Mouse (Mus musculus): ENCODE data around the gene Gapvd1. TPM values are rescaled to one million over a fixed set of nuclear protein-coding genes. Genes with fewer than 3 reads are reported as not detected.

Gapvd1 gene
- polyA plus RNA-seq, 1 experiment from 2014 or later = 100 TPM

- no peak for DNase-seq (ENCODE audit: low spot score)
- peak overlapping the region; percentile 75 for H3K4me2 ChIP-seq (ENCODE audit: low read length)
- peaks cover 63% of the 10 kb centered on the region for H3K36me3 ChIP-seq (ENCODE audit: control insufficient read depth, insufficient read depth, low read length)
- no peak overlapping the region for H3K9ac ChIP-seq (ENCODE audit: low read length)
- no peaks in the 10 kb centered on the region for H3K27me3 ChIP-seq (replicated peaks; ENCODE audit: control insufficient read depth, insufficient read depth, low read length)
- H3K27ac ChIP-seq (ENCODE audit: low read depth, low read length) = no peak overlapping the region
- H3K4me1 ChIP-seq (ENCODE audit: control insufficient read depth, insufficient read depth, low read length) = peaks cover 48% of the 10 kb centered on the region
- 0 out of 2 replicates have a peak overlapping the region, but pooled peaks have one; percentile 87 for H3K4me3 ChIP-seq (ENCODE audit: low read depth, low read length)
- H3K9me3 ChIP-seq (replicated peaks; ENCODE audit: control insufficient read depth, low read length) = no peaks in the 10 kb centered on the region
- WGBS = 96% methylated on average over 6 of the region's 6 CpGs
- ATAC-seq = no peak
Measured at GRCm38 (mm10) chr2:34774493-34774892, 19.5 kb upstream of the Gapvd1 start.

- WGBS = 92% methylated on average over 4 of the region's 4 CpGs
- H3K27ac ChIP-seq (ENCODE audit: low read depth, low read length) = no peak overlapping the region
- no peak overlapping the region for H3K9ac ChIP-seq (ENCODE audit: low read length)
Measured at GRCm38 (mm10) chr2:34773673-34774072, 18.6 kb upstream of the Gapvd1 start.

GRCm38 (mm10) chr2:34772252-34773235 is 17.5 kb upstream of the Gapvd1 start:
- Histone ChIP-seq H3K4me2 (ENCODE audit: low read length) (peak overlapping the region; percentile 75), H3K36me3 (ENCODE audit: control insufficient read depth, insufficient read depth, low read length) (peaks cover 45% of the 10 kb centered on the region), H3K27ac (ENCODE audit: low read depth, low read length) (peak overlapping the region; percentile 86), H3K4me1 (ENCODE audit: control insufficient read depth, insufficient read depth, low read length) (peaks cover 47% of the 10 kb centered on the region), H3K9ac (ENCODE audit: low read length) (peak overlapping the region; percentile 96), H3K9me3 (replicated peaks; ENCODE audit: control insufficient read depth, low read length) (no peaks in the 10 kb centered on the region), H3K27me3 (replicated peaks; ENCODE audit: control insufficient read depth, insufficient read depth, low read length) (no peaks in the 10 kb centered on the region), H3K4me3 (ENCODE audit: low read depth, low read length) (peak overlapping the region; percentile 87)
- ATAC-seq (peak; percentile 40), DNase-seq (ENCODE audit: low spot score) (peak; percentile 60)
- WGBS = 4% methylated on average over 50 of the region's 50 CpGs

More at GRCm38 (mm10) chr2:34773673-34774072, 18.6 kb upstream of the Gapvd1 start:
- Histone ChIP-seq H3K4me3 (ENCODE audit: low read depth, low read length) (peak overlapping the region; percentile 87), H3K27me3 (replicated peaks; ENCODE audit: control insufficient read depth, insufficient read depth, low read length) (no peaks in the 10 kb centered on the region), H3K4me2 (ENCODE audit: low read length) (peak overlapping the region; percentile 75), H3K4me1 (ENCODE audit: control insufficient read depth, insufficient read depth, low read length) (peaks cover 48% of the 10 kb centered on the region), H3K36me3 (ENCODE audit: control insufficient read depth, insufficient read depth, low read length) (peaks cover 56% of the 10 kb centered on the region), H3K9me3 (replicated peaks; ENCODE audit: control insufficient read depth, low read length) (no peaks in the 10 kb centered on the region)
- DNase-seq (ENCODE audit: low spot score) (no peak), ATAC-seq (no peak)

- Histone ChIP-seq H3K36me3 (ENCODE audit: control insufficient read depth, insufficient read depth, low read length) (peaks cover 36% of the 10 kb centered on the region), H3K4me3 (ENCODE audit: low read depth, low read length) (peak within 1 kb of the TSS; percentile 87), H3K9ac (ENCODE audit: low read length) (peak within 1 kb of the TSS; percentile 96), H3K4me2 (ENCODE audit: low read length) (peak within 1 kb of the TSS; percentile 75), H3K9me3 (replicated peaks; ENCODE audit: control insufficient read depth, low read length) (no peaks in the 10 kb centered on the region), H3K27me3 (replicated peaks; ENCODE audit: control insufficient read depth, insufficient read depth, low read length) (no peaks in the 10 kb centered on the region), H3K27ac (ENCODE audit: low read depth, low read length) (peak within 1 kb of the TSS; percentile 86), H3K4me1 (ENCODE audit: control insufficient read depth, insufficient read depth, low read length) (peaks cover 39% of the 10 kb centered on the region)
- WGBS = under 1% methylated on average over 60 of the region's 60 CpGs
- peak; percentile 100 for DNase-seq (ENCODE audit: low spot score)
- peak; percentile 99 for ATAC-seq
Measured at GRCm38 (mm10) chr2:34771368-34772226, 16.6 kb upstream of the Gapvd1 start, which contains the start of gene Hspa5. Hspa5 (plus strand) TSS chr2:34771970.

GRCm38 (mm10) chr2:34770951-34771350 is 15.9 kb upstream of the Gapvd1 start:
- H3K4me2 ChIP-seq (ENCODE audit: low read length) = peak overlapping the region; percentile 55
- H3K4me1 ChIP-seq (ENCODE audit: control insufficient read depth, insufficient read depth, low read length) = peaks cover 34% of the 10 kb centered on the region
- DNase-seq (ENCODE audit: low spot score) = no peak
- H3K4me3 ChIP-seq (ENCODE audit: low read depth, low read length) = peak overlapping the region; percentile 64
- H3K36me3 ChIP-seq (ENCODE audit: control insufficient read depth, insufficient read depth, low read length) = peaks cover 30% of the 10 kb centered on the region
- no peaks in the 10 kb centered on the region for H3K9me3 ChIP-seq (replicated peaks; ENCODE audit: control insufficient read depth, low read length)
- H3K9ac ChIP-seq (ENCODE audit: low read length) = peak overlapping the region; percentile 78
- no peak for ATAC-seq
- WGBS = 10% methylated on average over 6 of the region's 6 CpGs
- H3K27ac ChIP-seq (ENCODE audit: low read depth, low read length) = peak overlapping the region; percentile 82; the same call in 1 of the 2 replicates
- H3K27me3 ChIP-seq (replicated peaks; ENCODE audit: control insufficient read depth, insufficient read depth, low read length) = no peaks in the 10 kb centered on the region

- Histone ChIP-seq H3K4me3 (ENCODE audit: low read depth, low read length) (no peak overlapping the region), H3K36me3 (ENCODE audit: control insufficient read depth, insufficient read depth, low read length) (peaks cover 21% of the 10 kb centered on the region), H3K27ac (ENCODE audit: low read depth, low read length) (no peak overlapping the region), H3K4me2 (ENCODE audit: low read length) (no peak overlapping the region), H3K27me3 (replicated peaks; ENCODE audit: control insufficient read depth, insufficient read depth, low read length) (no peaks in the 10 kb centered on the region), H3K9ac (ENCODE audit: low read length) (no peak overlapping the region), H3K9me3 (replicated peaks; ENCODE audit: control insufficient read depth, low read length) (no peaks in the 10 kb centered on the region), H3K4me1 (ENCODE audit: control insufficient read depth, insufficient read depth, low read length) (peaks cover 26% of the 10 kb centered on the region)
- ATAC-seq (no peak), DNase-seq (ENCODE audit: low spot score) (no peak)
- 93% methylated on average over 2 of the region's 2 CpGs for WGBS
Measured at GRCm38 (mm10) chr2:34770049-34770448, 15.0 kb upstream of the Gapvd1 start.

GRCm38 (mm10) chr2:34764801-34765200 is 9.8 kb upstream of the Gapvd1 start:
- H3K27me3 ChIP-seq (replicated peaks; ENCODE audit: control insufficient read depth, insufficient read depth, low read length) = no peaks in the 10 kb centered on the region
- no peak overlapping the region for H3K4me3 ChIP-seq (ENCODE audit: low read depth, low read length)
- H3K9me3 ChIP-seq (replicated peaks; ENCODE audit: control insufficient read depth, low read length) = no peaks in the 10 kb centered on the region
- DNase-seq (ENCODE audit: low spot score) = no peak
- WGBS = 67% methylated on average over 12 of the region's 12 CpGs
- no peak overlapping the region for H3K27ac ChIP-seq (ENCODE audit: low read depth, low read length)
- H3K4me1 ChIP-seq (ENCODE audit: control insufficient read depth, insufficient read depth, low read length) = no peaks in the 10 kb centered on the region
- H3K4me2 ChIP-seq (ENCODE audit: low read length) = no peak overlapping the region
- no peak overlapping the region for H3K9ac ChIP-seq (ENCODE audit: low read length)
- ATAC-seq = no peak
- H3K36me3 ChIP-seq (ENCODE audit: control insufficient read depth, insufficient read depth, low read length) = no peaks in the 10 kb centered on the region

- Histone ChIP-seq H3K9ac (ENCODE audit: low read length) (no peak overlapping the region), H3K27me3 (replicated peaks; ENCODE audit: control insufficient read depth, insufficient read depth, low read length) (no peaks in the 10 kb centered on the region), H3K4me1 (ENCODE audit: control insufficient read depth, insufficient read depth, low read length) (no peaks in the 10 kb centered on the region), H3K4me2 (ENCODE audit: low read length) (no peak overlapping the region), H3K4me3 (ENCODE audit: low read depth, low read length) (no peak overlapping the region), H3K36me3 (ENCODE audit: control insufficient read depth, insufficient read depth, low read length) (no peaks in the 10 kb centered on the region), H3K9me3 (replicated peaks; ENCODE audit: control insufficient read depth, low read length) (no peaks in the 10 kb centered on the region), H3K27ac (ENCODE audit: low read depth, low read length) (no peak overlapping the region)
- 54% methylated on average over 2 of the region's 2 CpGs for WGBS
- DNase-seq (ENCODE audit: low spot score) (no peak), ATAC-seq (no peak)
Measured at GRCm38 (mm10) chr2:34762872-34763271, 7.8 kb upstream of the Gapvd1 start.
